Mouse (Mus musculus): ENCODE measurements around the gene Spaca4. TPM values are rescaled to one million over a fixed set of nuclear protein-coding genes. Genes with fewer than 3 reads are reported as not detected.
A peak's percentile ranks its signal among the peaks of the same experiment; 100 is the strongest.

Gene Spaca4
- polyA plus RNA-seq, 3 experiments from 2014 or later = not detected

- ATAC-seq = no peak
These were observed 14.1 kb downstream of the Spaca4 start for GRCm38 (mm10) chr7:45711316-45712021.

- ATAC-seq = no peak
These were observed 15.0 kb downstream of the Spaca4 start for GRCm38 (mm10) chr7:45710477-45711191.

- ATAC-seq = no peak
These were observed 15.8 kb downstream of the Spaca4 start for GRCm38 (mm10) chr7:45709677-45710355.

GRCm38 (mm10) chr7:45709036-45709435, 16.6 kb downstream of the Spaca4 start:
- no peak for ATAC-seq

GRCm38 (mm10) chr7:45708221-45708761, 17.3 kb downstream of the Spaca4 start:
- no peak for ATAC-seq

- ATAC-seq = peak; percentile 14
These were observed 18.1 kb downstream of the Spaca4 start for GRCm38 (mm10) chr7:45707375-45707967.

- ATAC-seq = peak; percentile 7
These were observed 18.8 kb downstream of the Spaca4 start for GRCm38 (mm10) chr7:45706721-45707241.

GRCm38 (mm10) chr7:45705873-45706281, 19.7 kb downstream of the Spaca4 start:
- ATAC-seq = no peak

GRCm38 (mm10) chr7:45705443-45705864, 20.2 kb downstream of the Spaca4 start:
- ATAC-seq = no peak

GRCm38 (mm10) chr7:45704730-45705442, 20.7 kb downstream of the Spaca4 start, which contains the start of gene Dbp:
Dbp (plus strand) TSS chr7:45705088.
- ATAC-seq = peak; percentile 82

GRCm38 (mm10) chr7:45704046-45704559, 21.5 kb downstream of the Spaca4 start:
- peak; percentile 7 for ATAC-seq

- no peak for ATAC-seq
These were observed 22.0 kb downstream of the Spaca4 start for GRCm38 (mm10) chr7:45703521-45704033.

GRCm38 (mm10) chr7:45702809-45703520, 22.6 kb downstream of the Spaca4 start:
- no peak for ATAC-seq

- ATAC-seq = no peak
These were observed 23.3 kb downstream of the Spaca4 start for GRCm38 (mm10) chr7:45702316-45702715.

GRCm38 (mm10) chr7:45701607-45702006, 24.0 kb downstream of the Spaca4 start:
- no peak for ATAC-seq

- no peak for ATAC-seq
These were observed 24.5 kb downstream of the Spaca4 start for GRCm38 (mm10) chr7:45701072-45701471.

GRCm38 (mm10) chr7:45700301-45701015, 25.2 kb downstream of the Spaca4 start:
- ATAC-seq = peak; percentile 26

GRCm38 (mm10) chr7:45699523-45700141, 26.0 kb downstream of the Spaca4 start, which contains the start of gene Car11:
Car11 (plus strand) TSS chr7:45699843.
- ATAC-seq = no peak

- ATAC-seq = no peak
These were observed 27.7 kb downstream of the Spaca4 start for GRCm38 (mm10) chr7:45697894-45698293.
